Comparison of ENCODE assay signal across 8 mouse cellular contexts in the genomic region with DNA sequence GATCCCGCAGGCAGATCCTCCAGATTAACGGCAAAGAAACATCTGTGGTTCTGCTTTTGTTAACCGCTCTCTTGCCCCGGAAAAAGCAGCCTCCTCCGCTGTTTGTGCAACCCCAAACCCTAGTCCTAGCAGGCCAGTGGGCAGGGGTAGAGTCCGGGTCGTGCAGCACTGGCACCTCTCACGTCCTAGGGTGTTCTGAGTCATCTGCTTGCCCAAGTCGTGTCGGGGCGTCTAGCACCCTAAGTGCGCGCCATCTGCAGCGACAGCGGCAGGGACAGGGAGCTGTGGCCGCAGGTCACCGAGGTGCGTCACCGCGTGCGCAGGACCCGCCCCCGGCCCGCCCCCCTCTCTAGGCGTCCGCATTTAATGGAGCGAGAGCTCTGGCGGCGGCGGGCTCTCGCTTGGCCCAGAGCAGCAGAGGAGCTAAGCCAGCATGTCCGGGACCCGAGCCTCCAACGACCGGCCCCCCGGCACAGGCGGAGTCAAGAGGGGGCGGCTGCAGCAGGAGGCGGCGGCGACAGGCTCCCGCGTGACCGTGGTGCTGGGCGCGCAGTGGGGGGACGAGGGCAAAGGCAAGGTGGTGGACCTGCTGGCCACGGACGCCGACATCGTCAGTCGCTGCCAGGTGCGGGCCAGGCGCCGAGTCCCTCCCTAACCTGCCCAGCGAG. TPM values are rescaled to one million over a fixed set of nuclear protein-coding genes. Genes with fewer than 3 reads are reported as not detected.
A peak's percentile ranks its signal among the peaks of the same experiment; 100 is the strongest.
DNase-seq lines count a peak whose midpoint lies in the region; ATAC-seq and TF ChIP-seq lines count a peak whose summit lies in the region.

Gene Adssl1, plus strand, starts transcription at position 360 of the 668 bp plus-strand sequence.

- 0 out of 2 replicates have a peak, but pooled peaks have one; percentile 10 for TF ChIP-seq EP300 in liver, postnatal 0 days (IDR thresholded peaks at IDR 0.05; ENCODE audit: low read depth)

- H3K79me2 ChIP-seq in C2C12 (ENCODE audit: control insufficient read depth, insufficient read depth) = no peaks in the 10 kb centered on the region

- peak; percentile 11; the same call in 1 of the 2 replicates for ATAC-seq in embryonic facial prominence, embryonic 11.5 days (replicated peaks; ENCODE audit: insufficient number of reproducible peaks, low FRiP score, low TSS enrichment, low read depth)
- peak; percentile 60 for ATAC-seq in heart, embryonic 12.5 days (ENCODE audit: insufficient number of reproducible peaks, low FRiP score)
- peak; percentile 74 for ATAC-seq in kidney, embryonic 15.5 days (replicated peaks; ENCODE audit: low FRiP score)
- ATAC-seq in liver, postnatal 0 days = peak; percentile 70
- peak; percentile 44; the same call in 1 of the 2 replicates for ATAC-seq in neural tube, embryonic 13.5 days (ENCODE audit: low read depth)

- H3K27me3 ChIP-seq in C2C12 (ENCODE audit: control insufficient read depth, insufficient read depth, insufficient read length) = no peaks in the 10 kb centered on the region
- peaks cover 12% of the 10 kb centered on the region for H3K27me3 ChIP-seq in embryonic facial prominence, embryonic 11.5 days (ENCODE audit: control insufficient read depth, insufficient read depth, low read length)
- H3K27me3 ChIP-seq in heart, embryonic 12.5 days (replicated peaks) = peaks cover 10% of the 10 kb centered on the region; the same call in 1 of the 2 replicates
- peaks cover 40% of the 10 kb centered on the region for H3K27me3 ChIP-seq in kidney, embryonic 15.5 days
- no peaks in the 10 kb centered on the region for H3K27me3 ChIP-seq in liver, postnatal 0 days (ENCODE audit: insufficient read depth, low read length)
- H3K27me3 ChIP-seq in neural tube, embryonic 13.5 days = peaks cover 47% of the 10 kb centered on the region

- H3K4me1 ChIP-seq in embryonic facial prominence, embryonic 11.5 days (ENCODE audit: control insufficient read depth, insufficient read depth, low read length) = no peaks in the 10 kb centered on the region; the same call in 1 of the 2 replicates
- H3K4me1 ChIP-seq in heart, embryonic 12.5 days (replicated peaks) = peaks cover 75% of the 10 kb centered on the region
- H3K4me1 ChIP-seq in kidney, embryonic 15.5 days = peaks cover 43% of the 10 kb centered on the region
- H3K4me1 ChIP-seq in liver, postnatal 0 days (ENCODE audit: insufficient read depth) = peaks cover 33% of the 10 kb centered on the region
- peaks cover 28% of the 10 kb centered on the region for H3K4me1 ChIP-seq in neural tube, embryonic 13.5 days (replicated peaks)

- no peak for DNase-seq in adrenal gland, adult 8-10 months
- DNase-seq in embryonic facial prominence, embryonic 11.5 days (ENCODE audit: low spot score) = peak; percentile 66
- peak; percentile 88 for DNase-seq in liver, postnatal 0 days
- peak; percentile 54 to 61 for DNase-seq in thymus, postnatal 36 days

- H3K36me3 ChIP-seq in C2C12 (ENCODE audit: control insufficient read depth, insufficient read depth) = peaks cover 10% of the 10 kb centered on the region
- H3K36me3 ChIP-seq in embryonic facial prominence, embryonic 11.5 days (replicated peaks; ENCODE audit: control insufficient read depth, insufficient read depth, low read depth, low read length) = no peaks in the 10 kb centered on the region
- no peaks in the 10 kb centered on the region for H3K36me3 ChIP-seq in heart, embryonic 12.5 days
- H3K36me3 ChIP-seq in kidney, embryonic 15.5 days = no peaks in the 10 kb centered on the region
- H3K36me3 ChIP-seq in liver, postnatal 0 days (replicated peaks; ENCODE audit: insufficient read depth, low read length) = no peaks in the 10 kb centered on the region
- H3K36me3 ChIP-seq in neural tube, embryonic 13.5 days = no peaks in the 10 kb centered on the region

- no peaks in the 10 kb centered on the region for H3K9me3 ChIP-seq in embryonic facial prominence, embryonic 11.5 days (replicated peaks; ENCODE audit: control insufficient read depth, low read length)
- no peaks in the 10 kb centered on the region for H3K9me3 ChIP-seq in heart, embryonic 12.5 days (replicated peaks)
- H3K9me3 ChIP-seq in kidney, embryonic 15.5 days (replicated peaks) = no peaks in the 10 kb centered on the region
- no peaks in the 10 kb centered on the region for H3K9me3 ChIP-seq in liver, postnatal 0 days (ENCODE audit: low read length)
- H3K9me3 ChIP-seq in neural tube, embryonic 13.5 days = no peaks in the 10 kb centered on the region

- peak within 1 kb of the TSS; percentile 78 for H3ac ChIP-seq in C2C12 (ENCODE audit: control insufficient read depth, insufficient read length, low read depth)

- 1% methylated on average over 43 of the region's 56 CpGs for WGBS in embryonic facial prominence, embryonic 11.5 days
- under 1% methylated on average over 56 of the region's 56 CpGs for WGBS in heart, embryonic 12.5 days
- WGBS in kidney, embryonic 15.5 days = 1% methylated on average over 37 of the region's 56 CpGs
- 1% methylated on average over 45 of the region's 56 CpGs for WGBS in liver, postnatal 0 days (ENCODE audit: insufficient replicate concordance)
- under 1% methylated on average over 56 of the region's 56 CpGs for WGBS in neural tube, embryonic 13.5 days

- H3K4me2 ChIP-seq in embryonic facial prominence, embryonic 11.5 days (ENCODE audit: low read depth, low read length) = peak within 1 kb of the TSS; percentile 99
- peak within 1 kb of the TSS; percentile 96 for H3K4me2 ChIP-seq in heart, embryonic 12.5 days
- peak within 1 kb of the TSS; percentile 99 for H3K4me2 ChIP-seq in kidney, embryonic 15.5 days
- peak within 1 kb of the TSS; percentile 89 for H3K4me2 ChIP-seq in liver, postnatal 0 days (ENCODE audit: low read depth, low read length)
- H3K4me2 ChIP-seq in neural tube, embryonic 13.5 days = peak within 1 kb of the TSS; percentile 93

- H3K79me3 ChIP-seq in C2C12 (ENCODE audit: low read depth) = no peaks in the 10 kb centered on the region

- H3K27ac ChIP-seq in embryonic facial prominence, embryonic 11.5 days (replicated peaks; ENCODE audit: low read depth, low read length) = no peak within 1 kb of the TSS
- peak within 1 kb of the TSS; percentile 97 for H3K27ac ChIP-seq in heart, embryonic 12.5 days (ENCODE audit: poor library complexity, severe bottlenecking)
- H3K27ac ChIP-seq in kidney, embryonic 15.5 days = peak within 1 kb of the TSS; percentile 29; the same call in 1 of the 2 replicates
- H3K27ac ChIP-seq in liver, postnatal 0 days (ENCODE audit: low read depth) = peak within 1 kb of the TSS; percentile 93
- H3K27ac ChIP-seq in neural tube, embryonic 13.5 days (replicated peaks) = no peak within 1 kb of the TSS

- peak within 1 kb of the TSS; percentile 66 for H3K9ac ChIP-seq in embryonic facial prominence, embryonic 11.5 days (replicated peaks; ENCODE audit: low read length)
- H3K9ac ChIP-seq in heart, embryonic 12.5 days = peak within 1 kb of the TSS; percentile 84
- H3K9ac ChIP-seq in kidney, embryonic 15.5 days = peak within 1 kb of the TSS; percentile 66
- H3K9ac ChIP-seq in liver, postnatal 0 days (replicated peaks) = peak within 1 kb of the TSS; percentile 77
- peak within 1 kb of the TSS; percentile 69 for H3K9ac ChIP-seq in neural tube, embryonic 13.5 days

- TF ChIP-seq CTCF in C2C12 (IDR thresholded peaks at IDR 0.05; ENCODE audit: control insufficient read depth, insufficient read depth, insufficient read length) = no peak
- TF ChIP-seq CTCF in liver, postnatal 0 days (IDR thresholded peaks at IDR 0.05; ENCODE audit: low read depth) = no peak

- peak within 1 kb of the TSS; percentile 30 for H3K4me3 ChIP-seq in C2C12 (ENCODE audit: insufficient read depth, poor library complexity, severe bottlenecking)
- peak within 1 kb of the TSS; percentile 53 for H3K4me3 ChIP-seq in embryonic facial prominence, embryonic 11.5 days (ENCODE audit: low read depth, low read length)
- H3K4me3 ChIP-seq in heart, embryonic 12.5 days = peak within 1 kb of the TSS; percentile 60
- peak within 1 kb of the TSS; percentile 54 for H3K4me3 ChIP-seq in kidney, embryonic 15.5 days (replicated peaks)
- peak within 1 kb of the TSS; percentile 63 for H3K4me3 ChIP-seq in liver, postnatal 0 days (ENCODE audit: low read depth, low read length)
- H3K4me3 ChIP-seq in neural tube, embryonic 13.5 days = peak within 1 kb of the TSS; percentile 49

TF ChIP-seq in C2C12, 6 proteins besides CTCF, POLR2A, EP300 and RAD21:
- TF ChIP-seq MYOD1 (IDR thresholded peaks at IDR 0.05; ENCODE audit: control insufficient read depth, insufficient read length, low read depth) = no peak
- peak; percentile 50 for TF ChIP-seq MAX (IDR thresholded peaks at IDR 0.05)

RNA-seq across cellular contexts. Expression of gene Adssl1, which starts in this region (rescaled TPM):
- polyA plus RNA-seq in C2C12 (2012; fragmentation: generic; extraction: Trizol) = 10.1 TPM
- 10 to 100 TPM; 15.2 to 53.1 (median 30.7) TPM for total RNA-seq in adrenal gland, adult 8-10 months (2022)
- 4.0 and 4.2 TPM in 2 replicates for polyA plus RNA-seq in embryonic facial prominence, embryonic 11.5 days (2014; fragmentation: Nextera tagmentation; extraction: Ambion mirVana)
- polyA plus RNA-seq in heart, embryonic 12.5 days (2016; fragmentation: Nextera tagmentation; extraction: Ambion mirVana) = 81.7 and 86.4 TPM in 2 replicates
- 11.6 and 12.4 TPM in 2 replicates for polyA plus RNA-seq in kidney, embryonic 15.5 days (2015; fragmentation: Nextera tagmentation; extraction: Ambion mirVana)
- 22.8 and 24.4 TPM in 2 replicates for polyA plus RNA-seq in liver, postnatal 0 days (2015; fragmentation: Nextera tagmentation; extraction: Ambion mirVana)
- 3.2 and 3.6 TPM in 2 replicates for polyA plus RNA-seq in neural tube, embryonic 13.5 days (2015; fragmentation: Nextera tagmentation; extraction: Ambion mirVana)

Comparison
In these comparisons a context has a peak if more than half of its experiments do, and no peak if none do; other contexts are left out.
1. ATAC-seq: peak in every context shown above with its lines; median percentile 74 in kidney, embryonic 15.5 days; 70 in liver, postnatal 0 days; 60 in heart, embryonic 12.5 days; 44 in neural tube, embryonic 13.5 days; 11 in embryonic facial prominence, embryonic 11.5 days.
2. H3K27ac ChIP-seq: peak in heart, embryonic 12.5 days (single experiment), kidney, embryonic 15.5 days (single experiment) and liver, postnatal 0 days (single experiment); none in embryonic facial prominence, embryonic 11.5 days (single experiment) and neural tube, embryonic 13.5 days (single experiment).
3. Peak in every context shown above with its lines, with median percentiles within 50 percentile points of each other: H3K4me3 ChIP-seq, H3K4me2 ChIP-seq and H3K9ac ChIP-seq.